Mouse (Mus musculus): ENCODE measurements around the gene Rarres2. TPM values are rescaled to one million over a fixed set of nuclear protein-coding genes. Genes with fewer than 3 reads are reported as not detected.

Gene Rarres2
- polyA plus RNA-seq (2012; rRNA removed) = 12.1 and 13.8 TPM in 2 replicates

GRCm38 (mm10) chr6:48572572-48573061, at the start of gene Rarres2:
Rarres2 (minus strand) TSS chr6:48572789.

GRCm38 (mm10) chr6:48601271-48602079, 28.9 kb upstream of the Rarres2 start, which contains the start of gene Zfp775:
Zfp775 (plus strand) TSS chr6:48602063.

GRCm38 (mm10) chr6:48593158-48594042, 20.8 kb upstream of the Rarres2 start, which contains the start of the genes Repin1 and Gm44965:
Repin1 (plus strand) TSS chr6:48593883.
Gm44965 (plus strand) TSS chr6:48593941.

GRCm38 (mm10) chr6:48589194-48589750, 16.7 kb upstream of the Rarres2 start, which contains the start of gene Gm45021:
Gm45021 (plus strand) TSS chr6:48589610.

GRCm38 (mm10) chr6:48554280-48555103, 18.1 kb downstream of the Rarres2 start, which contains the start of gene Lrrc61:
Lrrc61 (plus strand) TSS chr6:48554796.

GRCm38 (mm10) chr6:48537105-48537954, 35.3 kb downstream of the Rarres2 start, which contains the start of gene Atp6v0e2:
Atp6v0e2 (plus strand) TSS chr6:48537615.

Other genes starting within 250 kb of the Rarres2 start
- gene Krba1, start 177.2 kb downstream of the Rarres2 start, polyA plus RNA-seq (2012; rRNA removed) = 1.8 and 1.9 TPM in 2 replicates
- gene Zfp467, start 127.0 kb downstream of the Rarres2 start, polyA plus RNA-seq (2012; rRNA removed) = 1.9 and 2.2 TPM in 2 replicates
- 0.07 TPM in 2 replicates for gene Sspo, start 124.6 kb downstream of the Rarres2 start, polyA plus RNA-seq (2012; rRNA removed)
- gene Atp6v0e2, start 35.2 kb downstream of the Rarres2 start, polyA plus RNA-seq (2012; rRNA removed) = 0.75 and 0.96 TPM in 2 replicates
- gene Lrrc61, start 18.0 kb downstream of the Rarres2 start, polyA plus RNA-seq (2012; rRNA removed) = 2.5 and 2.8 TPM in 2 replicates
- gene Gm45021, start 16.8 kb upstream of the Rarres2 start, polyA plus RNA-seq (2012; rRNA removed) = 0.41 TPM in 1 of 2 replicates, not detected in the other
- gene Repin1, start 21.1 kb upstream of the Rarres2 start, polyA plus RNA-seq (2012; rRNA removed) = 5.9 and 6.6 TPM in 2 replicates
- gene Gm44965, start 21.2 kb upstream of the Rarres2 start, polyA plus RNA-seq (2012; rRNA removed) = not detected in 2 replicates
- 0.93 and 1.00 TPM in 2 replicates for gene Zfp775, start 29.3 kb upstream of the Rarres2 start, polyA plus RNA-seq (2012; rRNA removed)
- 0.24 and 0.33 TPM in 2 replicates for gene AI854703, start 54.0 kb upstream of the Rarres2 start, polyA plus RNA-seq (2012; rRNA removed)
- 1.4 and 1.7 TPM in 2 replicates for gene Gimap8, start 74.4 kb upstream of the Rarres2 start, polyA plus RNA-seq (2012; rRNA removed)
- gene Gimap9, start 103.3 kb upstream of the Rarres2 start, polyA plus RNA-seq (2012; rRNA removed) = 8.1 and 8.4 TPM in 2 replicates
- 5.8 and 6.2 TPM in 2 replicates for gene Gimap4, start 111.8 kb upstream of the Rarres2 start, polyA plus RNA-seq (2012; rRNA removed)
- 4.6 and 5.2 TPM in 2 replicates for gene Gimap6, start 135.4 kb upstream of the Rarres2 start, polyA plus RNA-seq (2012; rRNA removed)
- 0.37 and 1.2 TPM in 2 replicates for gene Gm28053, start 145.8 kb upstream of the Rarres2 start, polyA plus RNA-seq (2012; rRNA removed)
- gene Gimap7, start 145.8 kb upstream of the Rarres2 start, polyA plus RNA-seq (2012; rRNA removed) = 0.06 TPM in 1 of 2 replicates, not detected in the other
- gene Gimap1, start 166.3 kb upstream of the Rarres2 start, polyA plus RNA-seq (2012; rRNA removed) = 1.4 and 1.7 TPM in 2 replicates
- gene Gimap5, start 173.4 kb upstream of the Rarres2 start, polyA plus RNA-seq (2012; rRNA removed) = 1.7 TPM in 2 replicates
- gene Gimap3, start 198.1 kb upstream of the Rarres2 start, polyA plus RNA-seq (2012; rRNA removed) = 0.05 TPM in 2 replicates

Measured in liver, embryonic 14 days (tissue).